Mouse (Mus musculus) neural tube, embryonic 11.5 days (tissue): ENCODE results near the gene Rragd. TPM values are rescaled to one million over a fixed set of nuclear protein-coding genes. Genes with fewer than 3 reads are reported as not detected.
"Not testable (repeated sequence)": the region's sequence is repeated elsewhere in the genome, so short reads cannot be mapped to it uniquely, and the experiment has no call there.

Experiments used
- ATAC-seq: fragments of 200-750 bp; cut with Nextera tagmentation; 2 replicates; pipeline ENCODE4 v1.8.0; 2017; ENCODE audit warnings: moderate number of reproducible peaks, mild to moderate bottlenecking, moderate TSS enrichment, moderate library complexity; ENCODE audit not compliant: insufficient read depth, low FRiP score, low TSS enrichment
- DNase-seq: peaks from one replicate; pipeline ENCODE4 v3.0.0-alpha.2; 2015; ENCODE audit warnings: low spot score
- H3K27ac ChIP-seq: fragments of 300-500 bp; sonication (generic); 2 replicates; pipeline ENCODE4 v1.5.1; 2014; ENCODE audit warnings: low read depth, mild to moderate bottlenecking, low read length
- H3K27me3 ChIP-seq: fragments of 300-500 bp; sonication (generic); 2 replicates; pipeline ENCODE4 v1.6.1; 2014; ENCODE audit warnings: mild to moderate bottlenecking, low read length, mixed read lengths; ENCODE audit not compliant: control insufficient read depth, insufficient read depth
- H3K36me3 ChIP-seq: fragments of 300-500 bp; sonication (generic); 2 replicates; pipeline ENCODE4 v1.6.1; 2014; ENCODE audit warnings: mild to moderate bottlenecking, low read length, moderate library complexity, mixed read lengths; ENCODE audit not compliant: control insufficient read depth, insufficient read depth
- H3K4me1 ChIP-seq: fragments of 300-500 bp; sonication (generic); 2 replicates; pipeline ENCODE4 v1.6.1; 2014; ENCODE audit warnings: low read length, mixed read lengths; ENCODE audit not compliant: control insufficient read depth, insufficient read depth
- H3K4me2 ChIP-seq: fragments of 300-500 bp; sonication (generic); 2 replicates; pipeline ENCODE4 v1.6.1; 2014; ENCODE audit warnings: low read depth, mild to moderate bottlenecking, moderate library complexity
- H3K4me3 ChIP-seq: fragments of 300-500 bp; sonication (generic); 2 replicates; pipeline ENCODE4 v1.5.1; 2014; ENCODE audit warnings: low read depth, low read length
- H3K9ac ChIP-seq: fragments of 300-500 bp; sonication (generic); 2 replicates; pipeline ENCODE4 v1.6.1; 2014; ENCODE audit warnings: mild to moderate bottlenecking, low read length
- H3K9me3 ChIP-seq: fragments of 300-500 bp; sonication (generic); 2 replicates; pipeline ENCODE4 v1.6.1; 2016; ENCODE audit warnings: low read length; ENCODE audit not compliant: control insufficient read depth
- WGBS: fragments of 180-500 bp; shearing (Covaris S2); extraction: QIAGEN DNeasy Blood & Tissue Kit; methylation state at CpG from one replicate; pipeline ENCODE4 v1.1.7; 2014; 5-methylcytosine and 5-hydroxymethylcytosine counted together
- polyA plus RNA-seq: library from polyadenylated mRNA; unstranded; fragments of >200 nt; fragmentation: Nextera tagmentation; extraction: Ambion mirVana; gene quantifications from 2 replicates; pipeline ENCODE4 v1.2.1, GENCODE M21; 2014

Rragd gene
- polyA plus RNA-seq, 1 experiment from 2014 or later: 40.5 TPM

DNA sequence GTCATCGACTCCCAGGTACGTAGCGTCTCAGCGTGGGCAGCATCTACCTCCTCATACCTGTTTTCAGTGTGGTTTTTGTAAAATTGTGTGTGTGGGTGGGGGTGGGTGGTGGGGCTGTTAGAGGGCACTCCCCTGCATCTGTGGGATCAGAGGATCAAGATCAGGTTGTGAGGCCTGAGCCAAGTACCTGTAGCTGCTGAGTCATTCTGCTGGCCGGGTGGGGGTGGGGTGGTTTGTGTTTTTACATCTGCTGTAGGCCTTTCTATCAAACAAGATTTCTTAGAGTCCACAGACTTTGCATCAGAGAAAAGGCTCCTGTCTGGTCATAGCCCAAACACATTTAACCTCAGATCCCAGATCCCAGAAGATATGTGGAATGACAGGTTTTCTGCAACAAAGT is 13.2 kb downstream of the Rragd start:
- H3K4me2 ChIP-seq: no peak overlapping the region
- 95% methylated on average over 5 of the region's 5 CpGs for WGBS
- no peak overlapping the region for H3K4me3 ChIP-seq

DNA sequence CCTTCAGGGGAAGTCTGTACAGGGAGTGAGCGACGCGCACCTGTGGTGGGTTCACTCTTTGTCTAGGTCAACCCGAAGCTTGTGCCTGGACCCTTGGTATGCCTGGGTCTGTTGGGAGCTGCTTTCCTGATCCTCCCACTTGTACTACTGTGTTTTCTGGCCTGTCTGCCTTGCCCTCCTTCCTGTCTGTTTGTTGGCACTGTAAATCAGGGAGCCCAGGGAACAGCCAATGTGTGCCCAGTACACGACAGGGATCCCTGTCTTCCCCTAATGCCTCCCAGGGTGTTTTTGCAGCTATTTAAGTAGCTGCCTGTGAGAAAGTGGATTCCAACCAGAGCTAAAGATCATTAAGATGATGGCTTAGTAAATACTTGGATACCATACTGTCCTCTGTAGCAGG is 14.7 kb downstream of the Rragd start:
- no peaks in the 10 kb centered on the region for H3K27me3 ChIP-seq
- no peak overlapping the region for H3K4me2 ChIP-seq
- no peaks in the 10 kb centered on the region for H3K9me3 ChIP-seq
- H3K9ac ChIP-seq: no peak overlapping the region
- H3K36me3 ChIP-seq: no peaks in the 10 kb centered on the region
- no peaks in the 10 kb centered on the region for H3K4me1 ChIP-seq
- H3K27ac ChIP-seq: no peak overlapping the region
- 86% methylated on average over 5 of the region's 5 CpGs for WGBS
- DNase-seq: no peak
- no peak for ATAC-seq
- no peak overlapping the region for H3K4me3 ChIP-seq

More for the DNA sequence above, 13.2 kb downstream of the Rragd start:
- ATAC-seq (no peak), DNase-seq (no peak)
- H3K36me3 ChIP-seq: no peaks in the 10 kb centered on the region
- no peaks in the 10 kb centered on the region for H3K9me3 ChIP-seq
- H3K27me3 ChIP-seq: no peaks in the 10 kb centered on the region
- H3K4me1 ChIP-seq: no peaks in the 10 kb centered on the region
- H3K27ac ChIP-seq: no peak overlapping the region
- no peak overlapping the region for H3K9ac ChIP-seq

DNA sequence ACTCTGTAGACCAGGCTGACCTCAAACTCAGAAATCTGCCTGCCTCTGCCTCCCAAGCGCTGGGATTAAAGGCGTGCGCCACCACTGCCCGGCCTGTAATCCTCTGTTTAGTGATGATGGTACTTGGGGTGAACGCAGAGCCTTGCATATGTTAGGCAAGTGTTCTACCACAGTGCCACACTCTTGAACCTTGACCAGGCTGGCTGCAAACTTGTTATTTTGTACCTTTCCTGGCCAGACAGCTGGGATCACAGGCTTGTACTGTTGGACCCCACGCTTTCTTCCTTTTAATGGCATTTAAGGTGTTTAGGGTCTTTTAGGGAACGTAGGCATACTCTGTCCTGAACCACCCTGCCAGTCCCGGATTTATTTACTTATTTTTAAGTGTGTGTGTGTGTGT is 16.2 kb downstream of the Rragd start:
- no peak overlapping the region for H3K4me2 ChIP-seq
- no peak overlapping the region for H3K4me3 ChIP-seq
- no peaks in the 10 kb centered on the region for H3K9me3 ChIP-seq
- no peaks in the 10 kb centered on the region for H3K36me3 ChIP-seq
- H3K9ac ChIP-seq: no peak overlapping the region
- no peaks in the 10 kb centered on the region for H3K4me1 ChIP-seq
- no peak for ATAC-seq
- no peak for DNase-seq
- H3K27me3 ChIP-seq: no peaks in the 10 kb centered on the region
- no peak overlapping the region for H3K27ac ChIP-seq
- WGBS: 93% methylated on average over 8 of the region's 8 CpGs

DNA sequence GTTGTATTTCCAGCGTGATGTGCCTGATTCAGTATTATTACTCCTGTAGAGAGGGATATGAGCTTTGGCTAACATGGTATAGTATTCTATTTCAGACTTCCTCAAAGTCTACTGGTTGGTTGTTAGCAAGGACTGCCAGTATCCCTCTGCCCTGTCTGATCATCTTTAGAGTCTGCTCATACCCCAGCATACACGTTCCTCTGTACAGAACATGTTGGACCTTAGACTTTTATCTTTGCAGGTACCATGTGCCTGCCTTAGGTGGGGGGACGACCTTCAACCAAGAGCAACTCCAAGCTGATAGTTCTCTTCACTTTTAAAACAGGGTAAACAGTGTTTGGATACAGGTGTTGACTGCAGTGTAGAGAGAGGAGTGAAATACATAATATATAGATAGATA is 19.2 kb downstream of the Rragd start:
- H3K9ac ChIP-seq: no peak overlapping the region
- no peak overlapping the region for H3K27ac ChIP-seq
- no peaks in the 10 kb centered on the region for H3K36me3 ChIP-seq
- DNase-seq: no peak
- no peaks in the 10 kb centered on the region for H3K9me3 ChIP-seq
- 80% methylated on average over 3 of the region's 3 CpGs for WGBS
- no peaks in the 10 kb centered on the region for H3K4me1 ChIP-seq
- H3K27me3 ChIP-seq: no peaks in the 10 kb centered on the region
- H3K4me3 ChIP-seq: no peak overlapping the region
- no peak overlapping the region for H3K4me2 ChIP-seq
- no peak for ATAC-seq

- WGBS: 93% methylated on average over 10 of the region's 10 CpGs
- not testable (repeated sequence) for ATAC-seq, H3K4me2 ChIP-seq, H3K27ac ChIP-seq, H3K36me3 ChIP-seq, H3K27me3 ChIP-seq, H3K9me3 ChIP-seq, H3K4me3 ChIP-seq, H3K4me1 ChIP-seq, H3K9ac ChIP-seq, DNase-seq
These were observed 23.0 kb downstream of the Rragd start for GRCm38 (mm10) chr4:33005595-33006470.

GRCm38 (mm10) chr4:33006844-33007243 is 24.0 kb downstream of the Rragd start:
- no peak overlapping the region for H3K4me3 ChIP-seq
- no peaks in the 10 kb centered on the region for H3K36me3 ChIP-seq
- H3K27me3 ChIP-seq: no peaks in the 10 kb centered on the region
- DNase-seq (no peak), ATAC-seq (no peak)
- no peak overlapping the region for H3K27ac ChIP-seq
- no peaks in the 10 kb centered on the region for H3K9me3 ChIP-seq
- 95% methylated on average over 11 of the region's 11 CpGs for WGBS
- H3K9ac ChIP-seq: no peak overlapping the region
- H3K4me2 ChIP-seq: no peak overlapping the region
- no peaks in the 10 kb centered on the region for H3K4me1 ChIP-seq

- WGBS: 90% methylated on average over 9 of the region's 9 CpGs
- DNase-seq: no peak
These were observed 24.8 kb downstream of the Rragd start for GRCm38 (mm10) chr4:33007443-33008217.

GRCm38 (mm10) chr4:33010078-33010477 is 27.2 kb downstream of the Rragd start:
- Histone ChIP-seq H3K9ac (no peak overlapping the region), H3K27ac (no peak overlapping the region), H3K27me3 (no peaks in the 10 kb centered on the region), H3K4me2 (no peak overlapping the region), H3K4me1 (no peaks in the 10 kb centered on the region), H3K36me3 (no peaks in the 10 kb centered on the region; the same call in 1 of the 2 replicates), H3K9me3 (no peaks in the 10 kb centered on the region), H3K4me3 (no peak overlapping the region)
- WGBS: 97% methylated on average over 1 of the region's 1 CpGs
- ATAC-seq: no peak
- DNase-seq: no peak

More at GRCm38 (mm10) chr4:33007443-33008217, 24.8 kb downstream of the Rragd start:
- ATAC-seq: no peak
- Histone ChIP-seq H3K4me1 (no peaks in the 10 kb centered on the region), H3K27me3 (no peaks in the 10 kb centered on the region), H3K9ac (no peak overlapping the region), H3K4me3 (no peak overlapping the region), H3K27ac (no peak overlapping the region), H3K4me2 (no peak overlapping the region), H3K36me3 (no peaks in the 10 kb centered on the region), H3K9me3 (no peaks in the 10 kb centered on the region)
